Mouse (Mus musculus): Measurements from ENCODE around the gene Aspg. TPM values are rescaled to one million over a fixed set of nuclear protein-coding genes. Genes with fewer than 3 reads are reported as not detected.

Aspg gene
- polyA plus RNA-seq, 1 experiment from 2014 or later = 14.8 TPM

- no peak for TF ChIP-seq CTCF (IDR thresholded peaks at IDR 0.05; ENCODE audit: low read depth)
- no peak for TF ChIP-seq EP300 (IDR thresholded peaks at IDR 0.05; ENCODE audit: low read depth)
- WGBS (ENCODE audit: insufficient replicate concordance) = 2% methylated on average over 66 of the region's 79 CpGs
- peak overlapping the region; percentile 66 for H3K4me3 ChIP-seq (ENCODE audit: low read depth, low read length)
- peak overlapping the region; percentile 90 for H3K4me2 ChIP-seq (ENCODE audit: low read depth, low read length)
- H3K27me3 ChIP-seq (ENCODE audit: insufficient read depth, low read length) = 0 out of 2 replicates have a peak, but pooled peaks cover 18% of the 10 kb centered on the region
- no peaks in the 10 kb centered on the region for H3K9me3 ChIP-seq (ENCODE audit: low read length)
- DNase-seq (peak; percentile 79), ATAC-seq (peak; percentile 71)
- H3K27ac ChIP-seq (ENCODE audit: low read depth) = peak overlapping the region; percentile 41; the same call in 1 of the 2 replicates
- H3K36me3 ChIP-seq (replicated peaks; ENCODE audit: insufficient read depth, low read length) = no peaks in the 10 kb centered on the region
- peaks cover 6% of the 10 kb centered on the region; the same call in 1 of the 2 replicates for H3K4me1 ChIP-seq (ENCODE audit: insufficient read depth)
- H3K9ac ChIP-seq (replicated peaks) = peak overlapping the region; percentile 63
Observed at GRCm38 (mm10) chr12:112130161-112130860, 23.8 kb downstream of the Aspg start.

DNA sequence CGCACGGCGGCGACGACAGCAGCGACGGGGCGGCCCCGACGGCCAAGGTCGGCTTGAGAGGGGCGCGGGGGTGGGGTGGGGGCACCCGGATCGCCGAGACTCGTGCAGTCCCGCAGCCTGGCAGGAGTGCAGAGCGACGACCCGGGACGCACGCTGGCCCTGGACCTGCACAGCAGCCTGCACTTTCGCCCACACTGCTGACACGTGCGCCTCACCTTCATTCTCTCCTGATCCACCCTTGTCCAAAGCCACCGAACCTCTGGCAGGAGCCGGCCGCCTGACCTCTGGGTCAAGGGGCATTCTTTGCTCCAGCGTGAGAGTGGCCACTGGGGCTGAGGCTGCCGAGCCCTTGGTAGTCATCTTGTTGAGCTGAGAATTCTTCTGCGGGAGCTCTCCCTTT is 24.5 kb downstream of the Aspg start:
- H3K9me3 ChIP-seq (ENCODE audit: low read length) = no peaks in the 10 kb centered on the region
- no peaks in the 10 kb centered on the region for H3K36me3 ChIP-seq (replicated peaks; ENCODE audit: insufficient read depth, low read length)
- 15% methylated on average over 31 of the region's 32 CpGs for WGBS (ENCODE audit: insufficient replicate concordance)
- H3K4me3 ChIP-seq (ENCODE audit: low read depth, low read length) = peak overlapping the region; percentile 66
- H3K27me3 ChIP-seq (ENCODE audit: insufficient read depth, low read length) = 0 out of 2 replicates have a peak, but pooled peaks cover 18% of the 10 kb centered on the region
- H3K4me2 ChIP-seq (ENCODE audit: low read depth, low read length) = peak overlapping the region; percentile 90
- peak overlapping the region; percentile 63; the same call in 1 of the 2 replicates for H3K9ac ChIP-seq (replicated peaks)
- peaks cover 6% of the 10 kb centered on the region; the same call in 1 of the 2 replicates for H3K4me1 ChIP-seq (ENCODE audit: insufficient read depth)
- TF ChIP-seq CTCF (IDR thresholded peaks at IDR 0.05; ENCODE audit: low read depth) = no peak
- TF ChIP-seq EP300 (IDR thresholded peaks at IDR 0.05; ENCODE audit: low read depth) = no peak
- peak; percentile 45 for DNase-seq
- peak; percentile 51 for ATAC-seq
- no peak overlapping the region for H3K27ac ChIP-seq (ENCODE audit: low read depth)

GRCm38 (mm10) chr12:112140231-112140630 is 33.8 kb downstream of the Aspg start:
- no peak overlapping the region for H3K4me2 ChIP-seq (ENCODE audit: low read depth, low read length)
- H3K9me3 ChIP-seq (ENCODE audit: low read length) = no peaks in the 10 kb centered on the region
- H3K36me3 ChIP-seq (replicated peaks; ENCODE audit: insufficient read depth, low read length) = no peaks in the 10 kb centered on the region
- no peaks in the 10 kb centered on the region for H3K4me1 ChIP-seq (ENCODE audit: insufficient read depth)
- 4% methylated on average over 5 of the region's 5 CpGs for WGBS (ENCODE audit: insufficient replicate concordance)
- no peak overlapping the region for H3K9ac ChIP-seq (replicated peaks)
- H3K4me3 ChIP-seq (ENCODE audit: low read depth, low read length) = no peak overlapping the region
- ATAC-seq (0 out of 2 replicates have a peak, but pooled peaks have one; percentile 44), DNase-seq (peak; percentile 54)
- no peak overlapping the region for H3K27ac ChIP-seq (ENCODE audit: low read depth)
- H3K27me3 ChIP-seq (ENCODE audit: insufficient read depth, low read length) = peaks cover 47% of the 10 kb centered on the region
- TF ChIP-seq EP300 (IDR thresholded peaks at IDR 0.05; ENCODE audit: low read depth) = no peak
- TF ChIP-seq CTCF (IDR thresholded peaks at IDR 0.05; ENCODE audit: low read depth) = peak; percentile 91

DNA sequence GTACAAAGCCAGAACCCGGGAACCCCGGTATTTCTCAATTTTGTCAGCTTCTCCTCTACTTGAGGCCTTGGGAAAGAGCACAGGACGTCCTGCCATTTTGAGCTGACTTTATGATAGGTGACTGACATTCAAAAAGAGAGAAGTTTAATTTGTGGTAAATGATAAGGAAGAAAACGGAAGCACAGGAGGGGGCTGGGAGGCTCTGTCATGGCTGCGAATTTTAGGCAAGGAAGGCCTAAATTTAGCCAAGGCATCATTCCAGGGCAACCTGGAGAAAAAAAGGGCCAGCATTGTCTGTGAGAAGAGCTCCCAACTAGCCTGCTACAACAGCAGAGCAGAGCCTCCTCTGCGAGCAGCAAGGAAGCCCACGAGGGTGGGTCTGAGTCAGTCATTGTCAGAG is 34.3 kb downstream of the Aspg start:
- Histone ChIP-seq H3K9ac (replicated peaks) (no peak overlapping the region), H3K27ac (ENCODE audit: low read depth) (no peak overlapping the region), H3K36me3 (replicated peaks; ENCODE audit: insufficient read depth, low read length) (no peaks in the 10 kb centered on the region), H3K27me3 (ENCODE audit: insufficient read depth, low read length) (peaks cover 52% of the 10 kb centered on the region), H3K4me3 (ENCODE audit: low read depth, low read length) (no peak overlapping the region), H3K4me1 (ENCODE audit: insufficient read depth) (peaks cover 3% of the 10 kb centered on the region; the same call in 1 of the 2 replicates), H3K4me2 (ENCODE audit: low read depth, low read length) (no peak overlapping the region), H3K9me3 (ENCODE audit: low read length) (no peaks in the 10 kb centered on the region)
- DNase-seq (no peak), ATAC-seq (no peak)
- TF ChIP-seq CTCF (IDR thresholded peaks at IDR 0.05; ENCODE audit: low read depth) (no peak), EP300 (IDR thresholded peaks at IDR 0.05; ENCODE audit: low read depth) (no peak)
- WGBS (ENCODE audit: insufficient replicate concordance) = 35% methylated on average over 7 of the region's 7 CpGs

DNA sequence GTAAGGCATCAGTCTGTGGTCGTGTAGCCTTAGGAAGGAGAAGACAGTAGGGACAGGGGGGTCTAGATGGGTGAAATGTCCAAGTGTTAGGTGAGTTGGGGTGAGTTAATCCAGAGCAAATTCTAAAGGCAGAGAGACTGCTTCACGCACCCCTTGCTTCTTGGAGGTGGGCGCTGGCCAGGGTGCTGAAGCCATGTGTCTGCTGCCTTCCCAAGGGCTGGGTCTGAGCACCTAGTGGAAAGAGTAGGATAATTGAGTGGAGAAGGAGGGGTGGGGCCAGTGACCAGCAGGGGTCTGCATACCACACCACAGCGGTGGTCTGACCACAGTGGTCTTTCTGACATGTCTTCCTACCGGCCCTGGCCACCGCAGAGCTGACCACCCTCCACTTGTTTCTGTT is 34.8 kb downstream of the Aspg start:
- TF ChIP-seq CTCF (IDR thresholded peaks at IDR 0.05; ENCODE audit: low read depth) = no peak
- no peak for TF ChIP-seq EP300 (IDR thresholded peaks at IDR 0.05; ENCODE audit: low read depth)
- Histone ChIP-seq H3K4me3 (ENCODE audit: low read depth, low read length) (no peak overlapping the region), H3K9me3 (ENCODE audit: low read length) (no peaks in the 10 kb centered on the region), H3K36me3 (replicated peaks; ENCODE audit: insufficient read depth, low read length) (no peaks in the 10 kb centered on the region), H3K4me1 (ENCODE audit: insufficient read depth) (peaks cover 8% of the 10 kb centered on the region), H3K9ac (replicated peaks) (no peak overlapping the region), H3K27me3 (ENCODE audit: insufficient read depth, low read length) (peaks cover 57% of the 10 kb centered on the region), H3K27ac (ENCODE audit: low read depth) (no peak overlapping the region), H3K4me2 (ENCODE audit: low read depth, low read length) (no peak overlapping the region)
- no peak for ATAC-seq
- 5% methylated on average over 6 of the region's 6 CpGs for WGBS (ENCODE audit: insufficient replicate concordance)
- peak; percentile 66 for DNase-seq

DNA sequence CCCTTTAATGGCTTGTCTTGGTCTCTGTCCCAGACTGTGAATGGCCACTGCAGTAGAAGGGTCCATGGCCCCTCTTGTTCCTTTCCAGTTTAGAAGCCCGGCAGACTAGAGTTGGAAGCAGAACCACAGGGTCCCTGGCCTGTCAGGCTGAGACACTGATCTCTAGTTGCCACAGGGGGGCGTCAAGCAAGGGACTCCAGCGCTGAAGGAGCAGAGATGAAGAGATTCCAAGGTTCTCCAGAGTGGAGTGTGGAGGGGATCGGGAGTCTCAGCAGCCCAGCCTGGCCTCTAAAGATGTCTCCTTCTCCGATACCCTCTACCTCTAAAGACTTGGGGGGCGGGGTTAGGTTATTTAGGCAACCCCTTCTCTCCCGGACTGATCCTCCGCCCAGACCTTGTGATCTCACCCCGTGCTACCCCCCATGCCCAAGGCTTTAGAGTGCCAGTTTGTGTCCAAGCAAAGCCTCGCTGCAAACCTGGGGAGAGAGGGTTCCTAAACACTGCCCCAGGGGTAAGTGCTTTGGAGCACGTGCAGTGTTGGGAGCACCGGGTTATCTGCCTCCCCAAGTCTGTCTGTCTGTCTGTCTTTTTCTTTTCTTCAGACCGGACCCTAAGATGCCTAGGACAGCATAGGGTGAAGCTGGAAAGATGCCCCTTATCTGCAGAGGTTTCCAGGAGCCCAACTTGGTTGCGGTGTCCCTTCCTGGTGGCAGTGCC is 36.8 kb downstream of the Aspg start:
- Histone ChIP-seq H3K27me3 (ENCODE audit: insufficient read depth, low read length) (peaks cover 76% of the 10 kb centered on the region), H3K27ac (ENCODE audit: low read depth) (no peak overlapping the region), H3K4me3 (ENCODE audit: low read depth, low read length) (no peak overlapping the region), H3K9me3 (ENCODE audit: low read length) (no peaks in the 10 kb centered on the region), H3K36me3 (replicated peaks; ENCODE audit: insufficient read depth, low read length) (no peaks in the 10 kb centered on the region), H3K4me1 (ENCODE audit: insufficient read depth) (peaks cover 13% of the 10 kb centered on the region), H3K9ac (replicated peaks) (no peak overlapping the region), H3K4me2 (ENCODE audit: low read depth, low read length) (no peak overlapping the region; the same call in 1 of the 2 replicates)
- ATAC-seq (no peak), DNase-seq (no peak)
- WGBS (ENCODE audit: insufficient replicate concordance) = 7% methylated on average over 14 of the region's 14 CpGs
- TF ChIP-seq EP300 (IDR thresholded peaks at IDR 0.05; ENCODE audit: low read depth) = no peak
- TF ChIP-seq CTCF (IDR thresholded peaks at IDR 0.05; ENCODE audit: low read depth) = peak; percentile 23; the same call in 1 of the 2 replicates
